Mouse (Mus musculus) hindbrain, embryonic 13.5 days (tissue): ENCODE data around the gene Ankrd33b. TPM values are rescaled to one million over a fixed set of nuclear protein-coding genes. Genes with fewer than 3 reads are reported as not detected.
A peak's percentile ranks its signal among the peaks of the same experiment; 100 is the strongest.

Experiments used
- ATAC-seq: fragments of 200-750 bp; cut with Nextera tagmentation; 2 replicates; pipeline ENCODE4 v1.8.0; 2017; ENCODE audit warnings: moderate TSS enrichment; ENCODE audit not compliant: low FRiP score
- H3K27ac ChIP-seq: fragments of 300-500 bp; sonication (generic); 2 replicates; pipeline ENCODE4 v1.5.1; 2015; ENCODE audit warnings: inconsistent platforms, mild to moderate bottlenecking, moderate library complexity
- H3K27me3 ChIP-seq: fragments of 300-500 bp; sonication (generic); 2 replicates; pipeline ENCODE4 v1.6.1; 2015; ENCODE audit warnings: mild to moderate bottlenecking, inconsistent platforms
- H3K36me3 ChIP-seq: fragments of 300-500 bp; sonication (generic); 2 replicates; pipeline ENCODE4 v1.6.1; 2015; ENCODE audit warnings: mild to moderate bottlenecking, inconsistent platforms
- H3K4me1 ChIP-seq: fragments of 300-500 bp; sonication (generic); replicated peaks from 2 replicates; pipeline ENCODE4 v1.6.1; 2015; ENCODE audit warnings: inconsistent platforms
- H3K4me2 ChIP-seq: fragments of 300-500 bp; sonication (generic); 2 replicates; pipeline ENCODE4 v1.6.1; 2015; ENCODE audit warnings: inconsistent platforms, mild to moderate bottlenecking, moderate library complexity
- H3K4me3 ChIP-seq: fragments of 300-500 bp; sonication (generic); 2 replicates; pipeline ENCODE4 v1.5.1; 2015; ENCODE audit warnings: mild to moderate bottlenecking, inconsistent platforms
- H3K9ac ChIP-seq: fragments of 300-500 bp; sonication (generic); 2 replicates; pipeline ENCODE4 v1.6.1; 2015; ENCODE audit warnings: mild to moderate bottlenecking, inconsistent platforms
- H3K9me3 ChIP-seq: fragments of 300-500 bp; sonication (generic); 2 replicates; pipeline ENCODE4 v1.6.1; 2016; ENCODE audit warnings: inconsistent platforms
- WGBS: fragments of 180-500 bp; shearing (Covaris S2); methylation state at CpG from one replicate; pipeline ENCODE4 v1.1.7; 2015; 5-methylcytosine and 5-hydroxymethylcytosine counted together
- polyA plus RNA-seq: library from polyadenylated mRNA; unstranded; fragments of >200 nt; fragmentation: Nextera tagmentation; extraction: Ambion mirVana; gene quantifications from 2 replicates; pipeline ENCODE4 v1.2.1, GENCODE M21; 2015

Gene Ankrd33b
- polyA plus RNA-seq, 1 experiment from 2014 or later: 1.5 TPM

- 0 out of 2 replicates have a peak, but pooled peaks cover 2% of the 10 kb centered on the region for H3K27me3 ChIP-seq
- H3K4me1 ChIP-seq: no peaks in the 10 kb centered on the region
- H3K27ac ChIP-seq: no peak overlapping the region
- WGBS: 79% methylated on average over 2 of the region's 2 CpGs
- ATAC-seq: no peak
- H3K4me2 ChIP-seq: no peak overlapping the region
- H3K9me3 ChIP-seq: no peaks in the 10 kb centered on the region
- H3K36me3 ChIP-seq: no peaks in the 10 kb centered on the region
- H3K9ac ChIP-seq: no peak overlapping the region
- H3K4me3 ChIP-seq: no peak overlapping the region
Measured at GRCm38 (mm10) chr15:31312001-31312400, 55.5 kb downstream of the Ankrd33b start.

DNA sequence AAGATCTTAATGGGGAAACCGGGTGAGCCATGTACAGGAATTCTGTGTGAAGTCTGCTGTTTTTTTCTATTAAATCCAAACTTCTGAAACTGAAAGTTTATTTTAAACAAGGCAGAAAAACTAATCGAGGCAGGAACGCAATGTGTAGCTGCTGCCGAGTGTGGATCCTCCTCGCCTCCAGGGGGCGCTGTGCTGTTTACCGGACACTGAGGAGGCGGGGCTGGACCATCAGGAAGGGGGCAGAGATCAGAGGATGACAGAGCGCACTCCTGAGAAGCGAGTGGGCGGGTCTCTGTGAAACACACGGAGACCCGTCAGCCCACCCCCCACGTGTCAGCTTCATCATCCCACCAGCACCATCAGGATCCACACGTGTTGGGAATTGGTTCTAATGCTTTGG lies 58.0 kb downstream of the Ankrd33b start:
- H3K9me3 ChIP-seq: no peaks in the 10 kb centered on the region
- WGBS: 73% methylated on average over 15 of the region's 15 CpGs
- H3K4me1 ChIP-seq: no peaks in the 10 kb centered on the region
- no peak overlapping the region for H3K4me3 ChIP-seq
- 0 out of 2 replicates have a peak, but pooled peaks cover 2% of the 10 kb centered on the region for H3K27me3 ChIP-seq
- H3K9ac ChIP-seq: no peak overlapping the region
- ATAC-seq: no peak
- no peak overlapping the region for H3K27ac ChIP-seq
- H3K36me3 ChIP-seq: no peaks in the 10 kb centered on the region
- H3K4me2 ChIP-seq: no peak overlapping the region

- H3K4me2 ChIP-seq: no peak overlapping the region
- no peak overlapping the region for H3K27ac ChIP-seq
- H3K4me1 ChIP-seq: no peaks in the 10 kb centered on the region
- no peak overlapping the region for H3K9ac ChIP-seq
- no peak for ATAC-seq
- no peaks in the 10 kb centered on the region for H3K27me3 ChIP-seq
- no peaks in the 10 kb centered on the region for H3K9me3 ChIP-seq
- H3K4me3 ChIP-seq: no peak overlapping the region
- H3K36me3 ChIP-seq: no peaks in the 10 kb centered on the region
- WGBS: 74% methylated on average over 4 of the region's 4 CpGs
Measured at GRCm38 (mm10) chr15:31306726-31307125, 60.8 kb downstream of the Ankrd33b start.

- Histone ChIP-seq H3K4me3 (no peak overlapping the region), H3K9ac (no peak overlapping the region), H3K27ac (no peak overlapping the region), H3K9me3 (no peaks in the 10 kb centered on the region), H3K36me3 (no peaks in the 10 kb centered on the region), H3K4me2 (no peak overlapping the region), H3K27me3 (no peaks in the 10 kb centered on the region), H3K4me1 (no peaks in the 10 kb centered on the region)
- 35% methylated on average over 6 of the region's 6 CpGs for WGBS
- ATAC-seq: no peak
Measured at GRCm38 (mm10) chr15:31305181-31305580, 62.3 kb downstream of the Ankrd33b start.

- Histone ChIP-seq H3K4me2 (no peak overlapping the region), H3K4me1 (peaks cover 5% of the 10 kb centered on the region), H3K36me3 (no peaks in the 10 kb centered on the region), H3K9me3 (no peaks in the 10 kb centered on the region), H3K4me3 (no peak overlapping the region), H3K27ac (no peak overlapping the region), H3K9ac (no peak overlapping the region), H3K27me3 (no peaks in the 10 kb centered on the region)
- 82% methylated on average over 3 of the region's 3 CpGs for WGBS
- no peak for ATAC-seq
Measured at GRCm38 (mm10) chr15:31304302-31304701, 63.2 kb downstream of the Ankrd33b start.

DNA sequence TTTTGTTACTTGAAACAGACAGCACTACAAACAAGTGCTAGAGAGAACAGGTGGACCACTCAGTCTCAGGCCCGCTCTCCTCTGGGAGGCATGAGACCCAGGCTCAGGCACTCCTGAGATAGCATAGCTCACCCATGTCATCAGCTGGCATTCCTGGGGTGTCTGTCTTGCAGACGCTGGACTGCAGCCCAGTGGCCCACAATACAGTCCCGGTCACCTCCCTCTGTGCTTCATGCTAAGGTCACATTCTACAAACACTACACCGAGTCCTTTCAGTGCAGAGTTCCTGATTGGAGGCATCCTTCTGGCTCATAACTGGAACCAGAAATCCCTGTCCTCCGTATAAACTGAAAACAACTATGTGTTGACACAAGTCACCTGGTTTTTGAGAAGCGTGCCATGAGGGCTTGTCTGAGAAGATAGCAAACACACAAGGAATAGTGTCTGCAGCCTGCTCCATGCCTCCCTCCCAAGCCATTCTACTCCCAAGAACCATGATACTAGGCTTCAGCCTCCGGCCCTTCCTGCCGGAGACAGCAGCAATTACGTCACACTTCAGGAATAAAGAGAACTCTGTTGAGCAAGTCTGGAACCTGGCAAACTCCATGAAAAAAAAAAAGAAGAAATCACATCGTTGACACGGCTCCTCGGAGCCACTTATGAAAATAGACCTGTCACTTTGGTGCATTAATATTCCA lies 65.1 kb downstream of the Ankrd33b start:
- no peak for ATAC-seq
- 68% methylated on average over 12 of the region's 12 CpGs for WGBS
- H3K4me3 ChIP-seq: no peak overlapping the region
- no peak overlapping the region for H3K27ac ChIP-seq
- H3K9ac ChIP-seq: no peak overlapping the region
- H3K4me2 ChIP-seq: no peak overlapping the region
- H3K9me3 ChIP-seq: no peaks in the 10 kb centered on the region
- peaks cover 15% of the 10 kb centered on the region for H3K4me1 ChIP-seq
- H3K27me3 ChIP-seq: peaks cover 13% of the 10 kb centered on the region
- H3K36me3 ChIP-seq: no peaks in the 10 kb centered on the region

GRCm38 (mm10) chr15:31299258-31299917 lies 68.1 kb downstream of the Ankrd33b start:
- WGBS: 57% methylated on average over 6 of the region's 6 CpGs
- no peak overlapping the region for H3K9ac ChIP-seq
- no peaks in the 10 kb centered on the region for H3K9me3 ChIP-seq
- H3K4me3 ChIP-seq: no peak overlapping the region
- no peak overlapping the region for H3K27ac ChIP-seq
- peaks cover 23% of the 10 kb centered on the region for H3K4me1 ChIP-seq
- H3K36me3 ChIP-seq: no peaks in the 10 kb centered on the region
- H3K4me2 ChIP-seq: no peak overlapping the region
- H3K27me3 ChIP-seq: peaks cover 43% of the 10 kb centered on the region
- ATAC-seq: 0 out of 2 replicates have a peak, but pooled peaks have one; percentile 27

GRCm38 (mm10) chr15:31297777-31298137 lies 69.8 kb downstream of the Ankrd33b start:
- ATAC-seq: no peak; the same call in 1 of the 2 replicates
- peaks cover 23% of the 10 kb centered on the region for H3K4me1 ChIP-seq
- H3K27ac ChIP-seq: no peak overlapping the region
- no peaks in the 10 kb centered on the region for H3K36me3 ChIP-seq
- H3K27me3 ChIP-seq: peaks cover 45% of the 10 kb centered on the region
- H3K4me2 ChIP-seq: peak overlapping the region; percentile 71
- peak overlapping the region; percentile 74 for H3K9ac ChIP-seq
- 20% methylated on average over 13 of the region's 13 CpGs for WGBS
- no peaks in the 10 kb centered on the region for H3K9me3 ChIP-seq
- peak overlapping the region; percentile 41 for H3K4me3 ChIP-seq

- H3K4me3 ChIP-seq: peak overlapping the region; percentile 41
- ATAC-seq: peak; percentile 40; the same call in 1 of the 2 replicates
- H3K4me1 ChIP-seq: peaks cover 23% of the 10 kb centered on the region
- H3K36me3 ChIP-seq: no peaks in the 10 kb centered on the region
- peak overlapping the region; percentile 74 for H3K9ac ChIP-seq
- H3K27me3 ChIP-seq: peaks cover 45% of the 10 kb centered on the region
- H3K4me2 ChIP-seq: peak overlapping the region; percentile 71
- no peaks in the 10 kb centered on the region for H3K9me3 ChIP-seq
- 9% methylated on average over 40 of the region's 40 CpGs for WGBS
- no peak overlapping the region for H3K27ac ChIP-seq
Measured at GRCm38 (mm10) chr15:31296882-31297776, 70.4 kb downstream of the Ankrd33b start.

DNA sequence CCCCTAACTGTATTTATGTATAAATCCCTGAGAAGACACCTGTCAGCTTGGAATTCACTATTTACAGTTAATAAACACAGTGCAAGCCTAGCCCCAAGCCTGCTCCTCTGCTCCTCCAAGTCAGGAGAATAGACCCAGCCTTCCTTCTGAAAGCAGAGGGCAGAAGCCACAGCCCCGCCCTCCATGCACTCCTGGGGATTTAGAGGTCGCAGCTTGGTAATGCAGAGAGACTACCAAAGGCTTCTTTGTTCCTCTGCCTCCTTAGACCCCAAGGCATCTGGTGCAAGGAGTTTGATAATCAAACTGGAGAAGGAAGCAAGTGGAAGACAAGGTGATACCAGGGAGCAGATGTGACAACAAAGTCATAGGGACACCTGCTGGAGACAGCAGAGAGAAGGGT lies 73.2 kb downstream of the Ankrd33b start:
- H3K9ac ChIP-seq: no peak overlapping the region
- H3K4me1 ChIP-seq: peaks cover 18% of the 10 kb centered on the region
- H3K36me3 ChIP-seq: no peaks in the 10 kb centered on the region
- ATAC-seq: no peak
- WGBS: 12% methylated on average over 2 of the region's 2 CpGs
- H3K9me3 ChIP-seq: no peaks in the 10 kb centered on the region
- H3K27me3 ChIP-seq: peaks cover 45% of the 10 kb centered on the region
- no peak overlapping the region for H3K4me3 ChIP-seq
- H3K4me2 ChIP-seq: no peak overlapping the region
- no peak overlapping the region for H3K27ac ChIP-seq

GRCm38 (mm10) chr15:31292627-31293026 lies 74.9 kb downstream of the Ankrd33b start:
- 38% methylated on average over 3 of the region's 3 CpGs for WGBS
- Histone ChIP-seq H3K9me3 (no peaks in the 10 kb centered on the region), H3K27me3 (peaks cover 34% of the 10 kb centered on the region), H3K4me3 (no peak overlapping the region), H3K4me1 (peaks cover 9% of the 10 kb centered on the region), H3K9ac (no peak overlapping the region), H3K27ac (no peak overlapping the region), H3K36me3 (no peaks in the 10 kb centered on the region), H3K4me2 (no peak overlapping the region)
- ATAC-seq: no peak

DNA sequence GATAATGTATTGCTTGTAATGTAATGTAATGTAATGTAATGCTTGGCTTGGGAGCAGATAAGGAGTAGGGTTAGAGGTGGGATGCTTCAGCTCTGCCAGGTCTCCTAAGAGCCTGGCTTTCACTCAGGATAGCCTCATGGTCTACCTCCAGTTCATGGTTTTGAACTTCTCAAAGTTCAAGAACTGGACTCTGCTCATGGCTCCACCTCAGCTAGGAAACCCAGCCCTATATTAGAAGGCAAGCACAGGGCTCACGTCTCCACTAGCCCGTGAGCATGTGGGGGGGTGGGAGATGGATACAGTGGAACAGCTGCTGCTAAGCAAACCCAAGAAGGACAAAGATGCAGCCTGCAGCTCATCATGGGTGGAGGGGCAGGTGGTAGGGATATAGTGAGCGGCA lies 81.8 kb downstream of the Ankrd33b start:
- Histone ChIP-seq H3K27me3 (no peaks in the 10 kb centered on the region), H3K36me3 (no peaks in the 10 kb centered on the region), H3K27ac (no peak overlapping the region), H3K9ac (no peak overlapping the region), H3K4me1 (peaks cover 10% of the 10 kb centered on the region), H3K9me3 (no peaks in the 10 kb centered on the region), H3K4me3 (no peak overlapping the region), H3K4me2 (no peak overlapping the region)
- no peak for ATAC-seq
- 83% methylated on average over 3 of the region's 3 CpGs for WGBS
